Mouse (Mus musculus) cerebellum, postnatal 25 days (tissue): ENCODE data around the gene Cfap100.

Experiments used
- DNase-seq, 2 experiments: peaks; one replicate each; pipeline ENCODE4 v3.0.0; 2021; ENCODE audit warnings: mixed read lengths in 2 of 2

Gene Cfap100

GRCm38 (mm10) chr6:90457421-90457820, 28.8 kb upstream of the Cfap100 start:
- no peak for DNase-seq

- DNase-seq = no peak
Measured at GRCm38 (mm10) chr6:90453751-90454150, 25.2 kb upstream of the Cfap100 start.

GRCm38 (mm10) chr6:90452603-90453002, 24.0 kb upstream of the Cfap100 start:
- DNase-seq = no peak

GRCm38 (mm10) chr6:90451512-90451911, 22.9 kb upstream of the Cfap100 start:
- DNase-seq = no peak

GRCm38 (mm10) chr6:90450697-90451096, 22.1 kb upstream of the Cfap100 start:
- peak; percentile 33 for DNase-seq

- peak; percentile 86 to 93 for DNase-seq
Measured at GRCm38 (mm10) chr6:90450179-90450578, 21.6 kb upstream of the Cfap100 start.

- DNase-seq = no peak
Measured at GRCm38 (mm10) chr6:90446883-90447282, 18.3 kb upstream of the Cfap100 start.

- no peak for DNase-seq
Measured at GRCm38 (mm10) chr6:90437041-90437440, 8.4 kb upstream of the Cfap100 start.

GRCm38 (mm10) chr6:90436192-90436907, 7.8 kb upstream of the Cfap100 start:
- no peak for DNase-seq

- peak; percentile 89 to 93 for DNase-seq
Measured at GRCm38 (mm10) chr6:90435195-90435618, 6.6 kb upstream of the Cfap100 start.

- DNase-seq = no peak
Measured at GRCm38 (mm10) chr6:90434687-90435086, 6.1 kb upstream of the Cfap100 start.

- no peak for DNase-seq
Measured at GRCm38 (mm10) chr6:90431487-90431886, 2.9 kb upstream of the Cfap100 start.

GRCm38 (mm10) chr6:90429911-90430310, 1.3 kb upstream of the Cfap100 start:
- no peak for DNase-seq

GRCm38 (mm10) chr6:90426003-90426402, 2.6 kb downstream of the Cfap100 start:
- no peak for DNase-seq

GRCm38 (mm10) chr6:90425361-90425760, 3.2 kb downstream of the Cfap100 start:
- DNase-seq = no peak

- DNase-seq = peak; percentile 78 to 90
Measured at GRCm38 (mm10) chr6:90422565-90422964, 6.0 kb downstream of the Cfap100 start.

- DNase-seq = no peak
Measured at GRCm38 (mm10) chr6:90411926-90412325, 16.7 kb downstream of the Cfap100 start.

- DNase-seq = no peak
Measured at GRCm38 (mm10) chr6:90410972-90411371, 17.6 kb downstream of the Cfap100 start.

GRCm38 (mm10) chr6:90408632-90409031, 20.0 kb downstream of the Cfap100 start:
- no peak for DNase-seq

GRCm38 (mm10) chr6:90397291-90397690, 31.3 kb downstream of the Cfap100 start:
- no peak for DNase-seq

- DNase-seq = no peak
Measured at GRCm38 (mm10) chr6:90395751-90396150, 32.8 kb downstream of the Cfap100 start.

- DNase-seq = no peak
Measured at GRCm38 (mm10) chr6:90393948-90394347, 34.6 kb downstream of the Cfap100 start.

- no peak for DNase-seq
Measured at GRCm38 (mm10) chr6:90390629-90391028, 38.0 kb downstream of the Cfap100 start.

GRCm38 (mm10) chr6:90381465-90381864, 47.1 kb downstream of the Cfap100 start:
- DNase-seq = no peak

GRCm38 (mm10) chr6:90377708-90378107, 50.9 kb downstream of the Cfap100 start:
- no peak for DNase-seq
